Mouse (Mus musculus): ENCODE data around the gene Atp4a. TPM values are rescaled to one million over a fixed set of nuclear protein-coding genes. Genes with fewer than 3 reads are reported as not detected.
A peak's percentile ranks its signal among the peaks of the same experiment; 100 is the strongest.
"Not testable (repeated sequence)": the region's sequence is repeated elsewhere in the genome, so short reads cannot be mapped to it uniquely, and the experiment has no call there.

The Atp4a gene
- polyA plus RNA-seq, 1 experiment, result not detected

DNA sequence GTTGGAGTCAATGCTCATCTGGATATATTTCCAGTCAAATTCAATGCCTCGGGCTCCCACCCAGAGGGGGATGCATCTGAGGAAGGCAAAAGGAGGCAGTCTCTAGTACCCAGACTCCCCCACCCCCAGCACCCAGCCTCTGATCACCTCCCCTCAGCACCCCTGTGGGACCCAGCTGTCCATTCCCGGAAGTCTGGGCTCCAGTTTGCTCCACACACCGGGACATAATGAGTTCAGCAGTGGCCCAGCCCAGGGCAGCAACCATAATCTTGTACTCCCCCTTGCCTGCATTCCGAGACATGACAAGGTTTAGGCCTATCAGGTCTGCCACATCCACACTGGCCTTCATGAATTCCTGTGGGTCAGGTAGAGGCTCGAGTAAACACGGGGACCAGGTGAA lies 16.2 kb downstream of the Atp4a start:
- peaks cover 39% of the 10 kb centered on the region for H3K36me3 ChIP-seq (ENCODE audit: control insufficient read depth)

DNA sequence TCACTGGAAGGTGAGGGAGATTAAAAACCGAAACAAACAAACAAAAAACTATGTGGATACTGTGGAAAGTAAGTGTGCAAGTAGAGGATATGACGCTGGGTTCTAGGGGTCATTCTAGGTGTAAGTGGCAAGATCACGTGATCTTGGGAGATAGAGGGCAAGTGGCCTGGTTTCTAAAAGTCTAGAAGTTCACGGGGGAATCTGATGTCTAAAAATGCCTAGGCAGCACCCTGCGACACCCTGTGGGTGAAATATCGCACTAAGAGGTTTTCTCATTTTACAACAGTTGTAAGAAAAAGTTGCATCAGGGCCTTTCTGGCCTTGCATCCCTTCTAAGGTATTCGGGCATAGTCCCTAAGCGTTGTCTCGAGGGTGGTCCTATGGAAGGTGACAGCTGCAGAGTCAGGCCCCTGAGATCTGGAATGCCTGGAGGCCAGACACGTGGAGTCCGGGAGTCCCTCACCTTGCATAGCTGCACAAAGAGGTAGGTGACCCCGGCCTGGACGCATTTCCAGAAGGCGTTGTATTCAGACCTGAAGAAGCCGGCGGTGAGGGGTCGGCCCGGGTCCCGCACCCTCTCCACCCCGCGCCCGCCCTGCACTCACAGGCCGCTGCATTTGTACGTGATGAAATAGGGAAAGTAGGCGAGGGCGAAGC lies 16.9 kb downstream of the Atp4a start:
- peaks cover 26% of the 10 kb centered on the region for H3K4me1 ChIP-seq (ENCODE audit: control insufficient read depth)
- H3K27me3 ChIP-seq (ENCODE audit: control insufficient read depth), result no peaks in the 10 kb centered on the region
- no peaks in the 10 kb centered on the region for H3K9me3 ChIP-seq (ENCODE audit: control insufficient read depth, low read length)
- peaks cover 45% of the 10 kb centered on the region for H3K36me3 ChIP-seq (ENCODE audit: control insufficient read depth)
- TF ChIP-seq GATA1 (IDR thresholded peaks at IDR 0.05; ENCODE audit: low read length) (no peak), TAL1 (IDR thresholded peaks at IDR 0.05; ENCODE audit: low read length) (no peak)
- H3K4me3 ChIP-seq (replicated peaks), result peak overlapping the region; percentile 77

More for the DNA sequence above, 16.2 kb downstream of the Atp4a start:
- Histone ChIP-seq H3K4me3 (replicated peaks) (peak overlapping the region; percentile 77), H3K4me1 (ENCODE audit: control insufficient read depth) (peaks cover 26% of the 10 kb centered on the region), H3K27me3 (ENCODE audit: control insufficient read depth) (no peaks in the 10 kb centered on the region), H3K9me3 (ENCODE audit: control insufficient read depth, low read length) (no peaks in the 10 kb centered on the region)
- TF ChIP-seq TAL1 (IDR thresholded peaks at IDR 0.05; ENCODE audit: low read length) (no peak), GATA1 (IDR thresholded peaks at IDR 0.05; ENCODE audit: low read length) (no peak)

DNA sequence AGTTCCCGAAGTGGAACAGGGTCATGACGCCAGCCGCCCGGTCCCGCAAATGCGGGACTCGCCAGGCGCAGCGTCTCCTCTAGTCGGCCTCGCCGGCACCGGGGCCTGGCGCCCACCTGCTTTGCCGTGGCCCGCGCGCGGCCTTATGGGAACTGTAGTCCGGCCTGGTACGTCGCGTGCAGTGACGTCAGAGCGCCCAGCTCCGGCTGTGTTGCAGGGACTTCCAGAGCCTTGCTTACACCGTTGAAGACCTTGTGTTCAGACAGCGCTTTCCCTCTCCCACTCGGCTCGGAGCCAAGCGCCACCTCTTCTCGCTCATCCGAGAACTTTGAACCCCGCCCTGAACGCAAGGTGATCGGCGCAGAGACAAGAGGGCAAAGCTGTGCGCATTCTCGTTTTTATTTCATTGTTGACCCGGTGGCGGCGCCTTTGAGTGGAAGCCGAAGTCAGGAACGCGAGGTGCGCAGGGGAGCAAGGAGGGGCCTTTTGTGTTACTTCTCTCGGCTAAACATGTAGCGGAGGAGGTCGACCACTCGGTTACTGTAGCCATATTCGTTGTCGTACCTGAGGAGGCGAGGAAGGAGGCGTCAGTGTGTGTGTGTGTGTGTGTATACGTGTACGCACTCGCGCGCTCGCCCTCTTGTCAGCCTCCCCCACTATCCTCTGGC lies 17.5 kb downstream of the Atp4a start, which contains the start of gene Tmem147:
TSS of gene Tmem147 (minus strand) at position 145 of the 668 bp plus-strand sequence.
- H3K4me3 ChIP-seq (replicated peaks), result peak within 1 kb of the TSS; percentile 77
- TF ChIP-seq TAL1 (IDR thresholded peaks at IDR 0.05; ENCODE audit: low read length) (no peak), GATA1 (IDR thresholded peaks at IDR 0.05; ENCODE audit: low read length) (no peak)
- H3K36me3 ChIP-seq (ENCODE audit: control insufficient read depth), result peaks cover 49% of the 10 kb centered on the region
- H3K27me3 ChIP-seq (ENCODE audit: control insufficient read depth), result no peaks in the 10 kb centered on the region
- peaks cover 26% of the 10 kb centered on the region for H3K4me1 ChIP-seq (ENCODE audit: control insufficient read depth)
- no peaks in the 10 kb centered on the region for H3K9me3 ChIP-seq (ENCODE audit: control insufficient read depth, low read length)

DNA sequence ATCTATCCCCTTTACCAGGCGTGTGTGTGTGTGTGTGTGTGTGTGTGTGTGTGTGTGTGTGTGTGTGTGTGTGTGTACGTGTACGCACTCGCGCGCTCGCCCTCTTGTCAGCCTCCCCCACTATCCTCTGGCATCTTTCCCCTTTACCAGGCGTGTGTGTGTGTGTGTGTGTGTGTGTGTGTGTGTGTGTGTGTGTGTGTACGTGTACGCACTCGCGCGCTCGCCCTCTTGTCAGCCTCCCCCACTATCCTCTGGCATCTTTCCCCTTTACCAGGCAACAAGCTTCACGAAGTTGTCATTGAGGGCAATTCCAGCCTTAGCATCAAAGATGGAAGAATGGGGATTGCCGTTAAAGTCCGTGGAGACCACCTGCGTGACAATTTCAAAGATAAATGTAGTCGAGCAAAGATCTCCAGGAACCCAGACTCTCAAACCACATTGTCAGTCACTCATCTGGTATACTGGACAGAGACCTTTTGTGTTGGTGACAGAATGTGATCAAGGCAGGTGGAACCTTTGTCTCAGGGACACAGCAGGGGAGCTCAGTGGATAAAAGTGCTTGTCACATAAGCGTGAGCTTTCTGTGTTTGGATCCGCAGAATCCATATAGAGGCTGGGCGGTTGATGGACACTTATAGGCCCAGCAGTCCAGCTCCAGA lies 18.2 kb downstream of the Atp4a start:
- peaks cover 54% of the 10 kb centered on the region for H3K36me3 ChIP-seq (ENCODE audit: control insufficient read depth)
- H3K9me3 ChIP-seq (ENCODE audit: control insufficient read depth, low read length); H3K27me3 ChIP-seq (ENCODE audit: control insufficient read depth): not testable (repeated sequence)
- H3K4me3 ChIP-seq (replicated peaks), result peak overlapping the region; percentile 77
- peaks cover 26% of the 10 kb centered on the region for H3K4me1 ChIP-seq (ENCODE audit: control insufficient read depth)

DNA sequence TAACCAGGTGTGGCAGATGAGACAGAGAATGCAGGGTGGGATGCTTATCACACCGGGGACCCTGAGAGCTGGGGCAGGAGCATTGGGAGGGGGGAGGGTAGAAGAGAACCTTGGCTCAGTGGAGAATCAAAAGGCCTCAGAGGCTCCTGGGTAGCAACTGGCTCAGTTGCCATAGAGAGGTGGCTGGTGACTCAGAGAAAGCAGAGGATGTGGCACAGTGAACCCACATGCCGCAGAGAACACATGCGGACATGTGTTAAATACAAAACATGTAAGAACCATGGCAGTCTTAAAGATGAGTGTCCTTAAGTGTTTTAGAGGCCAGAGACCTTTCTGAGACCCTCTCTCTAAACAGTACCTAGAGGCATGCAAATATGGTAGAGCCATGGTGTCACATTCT lies 24.2 kb downstream of the Atp4a start:
- H3K9me3 ChIP-seq (ENCODE audit: control insufficient read depth, low read length), result 0 out of 2 replicates have a peak, but pooled peaks cover 3% of the 10 kb centered on the region
- no peak overlapping the region for H3K4me3 ChIP-seq (replicated peaks)
- peaks cover 53% of the 10 kb centered on the region for H3K36me3 ChIP-seq (ENCODE audit: control insufficient read depth)
- TF ChIP-seq TAL1 (IDR thresholded peaks at IDR 0.05; ENCODE audit: low read length) (no peak), GATA1 (IDR thresholded peaks at IDR 0.05; ENCODE audit: low read length) (no peak)
- no peaks in the 10 kb centered on the region for H3K27me3 ChIP-seq (ENCODE audit: control insufficient read depth)
- no peaks in the 10 kb centered on the region for H3K4me1 ChIP-seq (ENCODE audit: control insufficient read depth)

DNA sequence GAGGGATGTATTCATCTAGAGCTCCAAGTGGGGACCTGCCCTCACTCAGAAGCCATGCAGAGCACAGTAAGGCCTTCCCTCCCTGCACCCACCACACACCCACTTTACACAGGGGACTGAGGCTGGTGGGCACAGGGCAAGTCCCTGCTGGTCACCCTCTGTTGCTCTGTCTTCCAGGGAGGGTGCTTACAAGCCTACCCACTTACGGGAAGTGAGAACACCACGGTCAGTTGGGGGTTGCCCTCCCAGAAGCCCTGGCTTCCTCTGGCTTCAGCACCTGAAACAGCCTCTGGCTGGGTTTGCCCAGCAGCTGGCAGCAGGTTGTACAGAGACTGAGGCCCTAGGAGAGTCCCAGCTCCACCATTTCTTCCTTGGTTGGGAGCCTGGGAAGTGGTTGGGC lies 30.6 kb downstream of the Atp4a start:
- not testable (repeated sequence) for H3K9me3 ChIP-seq (ENCODE audit: control insufficient read depth, low read length); H3K36me3 ChIP-seq (ENCODE audit: control insufficient read depth); H3K27me3 ChIP-seq (ENCODE audit: control insufficient read depth); H3K4me1 ChIP-seq (ENCODE audit: control insufficient read depth); H3K4me3 ChIP-seq (replicated peaks)

DNA sequence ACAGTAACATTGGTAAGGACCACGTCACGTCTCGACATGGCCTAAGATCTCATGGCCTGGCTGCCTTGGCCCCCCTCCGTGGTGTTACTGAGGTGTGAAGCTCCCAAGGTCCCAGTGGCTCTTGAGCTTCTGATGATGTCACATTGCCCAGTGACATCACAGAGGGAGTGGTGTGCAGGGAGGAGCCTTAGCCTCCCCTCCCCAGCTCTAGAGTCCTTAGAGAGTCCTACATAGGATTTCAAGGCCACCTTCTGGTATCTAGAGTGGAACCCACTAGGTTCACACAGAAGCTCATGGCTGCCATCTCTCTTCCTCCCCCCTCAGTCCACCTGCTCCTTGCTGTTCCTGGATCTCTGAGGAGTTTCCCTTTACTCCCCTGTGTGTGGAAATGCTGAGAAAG lies 31.6 kb downstream of the Atp4a start, which contains the start of gene Gapdhs:
TSS of gene Gapdhs (minus strand) at position 65 of the 400 bp plus-strand sequence.
- not testable (repeated sequence) for H3K4me1 ChIP-seq (ENCODE audit: control insufficient read depth); H3K4me3 ChIP-seq (replicated peaks)

DNA sequence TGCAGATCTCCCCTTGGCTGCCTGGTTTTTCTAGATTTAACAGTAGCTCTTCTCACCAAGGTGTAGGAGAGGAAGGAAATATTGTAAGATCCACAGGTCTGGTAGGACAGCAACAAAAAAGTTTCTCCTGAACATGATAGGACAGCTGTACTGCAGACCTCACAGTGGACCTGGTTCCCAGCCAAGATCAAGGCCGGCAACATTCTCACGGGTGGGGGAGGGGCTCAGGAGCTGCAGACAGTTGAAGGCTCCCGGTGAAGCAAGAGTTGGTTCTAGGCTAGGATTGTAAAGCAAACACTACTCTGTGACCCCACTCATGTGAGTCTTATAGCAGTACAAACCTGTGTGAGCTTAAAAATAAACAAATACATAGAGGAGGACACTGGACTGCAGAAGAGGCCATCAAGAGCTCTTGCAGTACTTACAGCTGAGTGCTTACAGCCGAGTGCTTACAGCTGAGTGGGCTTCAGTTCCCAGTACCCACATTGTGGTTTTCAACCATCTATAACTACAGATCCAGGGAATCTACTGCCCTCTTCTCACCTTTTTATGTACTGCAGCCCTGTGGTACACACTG lies 32.1 kb downstream of the Atp4a start:
- H3K9me3 ChIP-seq (ENCODE audit: control insufficient read depth, low read length), result 0 out of 2 replicates have a peak, but pooled peaks cover 3% of the 10 kb centered on the region
- TF ChIP-seq GATA1 (IDR thresholded peaks at IDR 0.05; ENCODE audit: low read length) (no peak), TAL1 (IDR thresholded peaks at IDR 0.05; ENCODE audit: low read length) (no peak)
- no peaks in the 10 kb centered on the region for H3K27me3 ChIP-seq (ENCODE audit: control insufficient read depth)
- no peaks in the 10 kb centered on the region; the same call in 1 of the 2 replicates for H3K36me3 ChIP-seq (ENCODE audit: control insufficient read depth)
- H3K4me1 ChIP-seq (ENCODE audit: control insufficient read depth), result no peaks in the 10 kb centered on the region
- no peak overlapping the region for H3K4me3 ChIP-seq (replicated peaks)

More for the DNA sequence above, 31.6 kb downstream of the Atp4a start, which contains the start of gene Gapdhs:
- not testable (repeated sequence) for H3K27me3 ChIP-seq (ENCODE audit: control insufficient read depth); H3K36me3 ChIP-seq (ENCODE audit: control insufficient read depth); H3K9me3 ChIP-seq (ENCODE audit: control insufficient read depth, low read length)

DNA sequence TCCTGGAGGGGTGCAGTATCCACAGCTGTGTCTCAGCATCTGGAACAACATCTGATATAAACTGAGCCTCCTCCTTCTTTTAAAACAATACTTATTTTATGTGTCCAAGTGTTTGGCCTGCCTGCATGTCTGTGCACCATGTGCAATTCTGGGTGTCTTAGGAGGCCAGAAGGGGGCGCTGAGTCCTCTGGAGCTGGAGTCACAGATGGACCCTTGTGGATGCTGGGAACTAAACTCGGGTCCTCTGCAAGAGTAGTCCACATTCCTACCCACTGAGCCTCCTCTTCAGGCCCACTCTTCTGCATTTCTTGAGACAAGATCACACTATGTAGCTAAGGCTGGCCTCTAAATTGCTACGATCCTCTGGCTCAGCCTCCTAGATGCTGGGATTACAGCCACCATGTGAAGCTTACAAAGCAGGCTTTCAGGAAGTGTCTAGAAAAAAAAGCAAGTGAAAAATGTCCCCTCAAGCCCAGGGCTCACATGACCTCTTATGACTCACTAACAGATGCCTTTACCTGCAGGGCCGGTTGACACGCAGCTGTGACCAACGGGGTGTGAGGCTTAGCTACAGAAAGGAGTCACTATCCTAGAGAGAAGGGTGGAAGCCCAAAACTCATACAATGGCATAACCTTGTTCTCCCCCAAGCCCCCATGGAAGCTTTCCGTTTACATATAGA lies 35.7 kb downstream of the Atp4a start:
- Histone ChIP-seq H3K27me3 (ENCODE audit: control insufficient read depth) (no peaks in the 10 kb centered on the region), H3K9me3 (ENCODE audit: control insufficient read depth, low read length) (no peaks in the 10 kb centered on the region), H3K4me3 (replicated peaks) (no peak overlapping the region), H3K4me1 (ENCODE audit: control insufficient read depth) (no peaks in the 10 kb centered on the region), H3K36me3 (ENCODE audit: control insufficient read depth) (no peaks in the 10 kb centered on the region)
- TF ChIP-seq GATA1 (IDR thresholded peaks at IDR 0.05; ENCODE audit: low read length) (no peak), TAL1 (IDR thresholded peaks at IDR 0.05; ENCODE audit: low read length) (no peak)
